Mouse (Mus musculus) forebrain, embryonic 14.5 days (tissue): ENCODE measurements around the gene Pphln1. TPM values are rescaled to one million over a fixed set of nuclear protein-coding genes. Genes with fewer than 3 reads are reported as not detected.

Source experiments
- ATAC-seq: fragments of 200-750 bp; cut with Nextera tagmentation; 2 replicates; pipeline ENCODE4 v1.8.0; 2017; ENCODE audit warnings: mild to moderate bottlenecking, moderate library complexity
- DNase-seq: peaks from one replicate; pipeline ENCODE4 v3.0.0-alpha.2; 2015; ENCODE audit warnings: low spot score
- H3K27ac ChIP-seq: fragments of 300-500 bp; sonication (generic); 2 replicates; pipeline ENCODE4 v1.5.1; 2014; ENCODE audit warnings: low read depth, mild to moderate bottlenecking, control low read depth, low read length, moderate library complexity
- H3K27me3 ChIP-seq: fragments of 300-500 bp; sonication (generic); replicated peaks from 2 replicates; pipeline ENCODE4 v1.6.1; 2014; ENCODE audit warnings: low read length, control low read depth, mixed read lengths; ENCODE audit not compliant: control insufficient read depth, insufficient read depth
- H3K36me3 ChIP-seq: fragments of 300-500 bp; sonication (generic); 2 replicates; pipeline ENCODE4 v1.6.1; 2014; ENCODE audit warnings: low read length, control low read depth; ENCODE audit not compliant: control insufficient read depth, insufficient read depth
- H3K4me1 ChIP-seq: fragments of 300-500 bp; sonication (generic); 2 replicates; pipeline ENCODE4 v1.6.1; 2014; ENCODE audit warnings: antibody characterized with exemption, low read length, control low read depth; ENCODE audit not compliant: control insufficient read depth, insufficient read depth
- H3K4me2 ChIP-seq: fragments of 300-500 bp; sonication (generic); 2 replicates; pipeline ENCODE4 v1.6.1; 2014; ENCODE audit warnings: mild to moderate bottlenecking, control low read depth, low read length
- H3K4me3 ChIP-seq: fragments of 300-500 bp; sonication (generic); 2 replicates; pipeline ENCODE4 v1.5.1; 2014; ENCODE audit warnings: low read depth, low read length, control low read depth
- H3K9ac ChIP-seq: fragments of 300-500 bp; sonication (generic); 2 replicates; pipeline ENCODE4 v1.6.1; 2014; ENCODE audit warnings: mild to moderate bottlenecking, low read length, control low read depth, moderate library complexity
- H3K9me3 ChIP-seq: fragments of 300-500 bp; sonication (generic); replicated peaks from 2 replicates; pipeline ENCODE4 v1.6.1; 2016; ENCODE audit warnings: low read length, control low read depth, mixed read lengths; ENCODE audit not compliant: control insufficient read depth
- WGBS: fragments of 180-500 bp; shearing (Covaris S2); extraction: QIAGEN DNeasy Blood & Tissue Kit; methylation state at CpG from one replicate; pipeline ENCODE4 v1.1.7; 2014; 5-methylcytosine and 5-hydroxymethylcytosine counted together
- polyA plus RNA-seq: library from polyadenylated mRNA; unstranded; fragments of >200 nt; fragmentation: Nextera tagmentation; extraction: Ambion mirVana; gene quantifications from 2 replicates; pipeline ENCODE4 v1.2.1, GENCODE M21; 2014

Gene Pphln1
- polyA plus RNA-seq, 1 experiment from 2014 or later, result 29.3 TPM

GRCm38 (mm10) chr15:93381337-93381736 is 16.8 kb upstream of the Pphln1 start:
- H3K4me1 ChIP-seq, result no peaks in the 10 kb centered on the region
- 74% methylated on average over 5 of the region's 5 CpGs for WGBS
- no peak overlapping the region for H3K27ac ChIP-seq
- H3K4me3 ChIP-seq, result no peak overlapping the region
- H3K27me3 ChIP-seq, result no peaks in the 10 kb centered on the region
- no peak overlapping the region for H3K4me2 ChIP-seq
- no peaks in the 10 kb centered on the region for H3K9me3 ChIP-seq
- H3K9ac ChIP-seq, result no peak overlapping the region
- H3K36me3 ChIP-seq, result peaks cover 14% of the 10 kb centered on the region
- ATAC-seq (no peak), DNase-seq (no peak)

GRCm38 (mm10) chr15:93397269-93397668 is 881 bp upstream of the Pphln1 start:
- ATAC-seq (0 out of 2 replicates have a peak, but pooled peaks have one; percentile 10), DNase-seq (peak; percentile 7)
- Histone ChIP-seq H3K4me3 (peak overlapping the region; percentile 95), H3K4me2 (peak overlapping the region; percentile 78), H3K27me3 (no peaks in the 10 kb centered on the region), H3K36me3 (peaks cover 26% of the 10 kb centered on the region), H3K4me1 (peaks cover 18% of the 10 kb centered on the region), H3K9me3 (no peaks in the 10 kb centered on the region), H3K9ac (peak overlapping the region; percentile 95), H3K27ac (no peak overlapping the region)
- 0% methylated on average over 11 of the region's 11 CpGs for WGBS

- Histone ChIP-seq H3K4me3 (peak overlapping the region; percentile 95), H3K4me2 (peak overlapping the region; percentile 78), H3K36me3 (peaks cover 11% of the 10 kb centered on the region), H3K27ac (peak overlapping the region; percentile 82), H3K9me3 (no peaks in the 10 kb centered on the region), H3K4me1 (peaks cover 18% of the 10 kb centered on the region), H3K27me3 (no peaks in the 10 kb centered on the region), H3K9ac (peak overlapping the region; percentile 95)
- peak; percentile 5 for DNase-seq
- under 1% methylated on average over 36 of the region's 36 CpGs for WGBS
- peak; percentile 6; the same call in 1 of the 2 replicates for ATAC-seq
Observed at GRCm38 (mm10) chr15:93398699-93399540, 770 bp downstream of the Pphln1 start.

GRCm38 (mm10) chr15:93401446-93401845 is 3.3 kb downstream of the Pphln1 start:
- Histone ChIP-seq H3K9me3 (no peaks in the 10 kb centered on the region), H3K4me1 (peaks cover 18% of the 10 kb centered on the region), H3K4me2 (no peak overlapping the region), H3K4me3 (no peak overlapping the region), H3K36me3 (no peaks in the 10 kb centered on the region), H3K27me3 (no peaks in the 10 kb centered on the region), H3K9ac (no peak overlapping the region), H3K27ac (no peak overlapping the region)
- no peak for ATAC-seq
- no peak for DNase-seq
- WGBS, result 81% methylated on average over 4 of the region's 4 CpGs

GRCm38 (mm10) chr15:93402730-93403129 is 4.6 kb downstream of the Pphln1 start:
- Histone ChIP-seq H3K4me2 (no peak overlapping the region), H3K27me3 (no peaks in the 10 kb centered on the region), H3K27ac (no peak overlapping the region), H3K4me1 (peaks cover 10% of the 10 kb centered on the region), H3K9me3 (no peaks in the 10 kb centered on the region), H3K4me3 (no peak overlapping the region), H3K36me3 (no peaks in the 10 kb centered on the region), H3K9ac (no peak overlapping the region)
- ATAC-seq (no peak), DNase-seq (no peak)
- WGBS, result 98% methylated on average over 2 of the region's 2 CpGs

GRCm38 (mm10) chr15:93404849-93405248 is 6.7 kb downstream of the Pphln1 start:
- H3K9ac ChIP-seq, result no peak overlapping the region
- H3K27me3 ChIP-seq, result no peaks in the 10 kb centered on the region
- H3K9me3 ChIP-seq, result no peaks in the 10 kb centered on the region
- H3K27ac ChIP-seq, result no peak overlapping the region
- peaks cover 2% of the 10 kb centered on the region for H3K4me1 ChIP-seq
- no peaks in the 10 kb centered on the region for H3K36me3 ChIP-seq
- DNase-seq (no peak), ATAC-seq (no peak)
- H3K4me3 ChIP-seq, result no peak overlapping the region
- H3K4me2 ChIP-seq, result no peak overlapping the region

GRCm38 (mm10) chr15:93405446-93405986 is 7.4 kb downstream of the Pphln1 start:
- Histone ChIP-seq H3K27me3 (no peaks in the 10 kb centered on the region), H3K27ac (no peak overlapping the region), H3K9me3 (no peaks in the 10 kb centered on the region), H3K4me1 (no peaks in the 10 kb centered on the region), H3K9ac (no peak overlapping the region), H3K36me3 (no peaks in the 10 kb centered on the region; the same call in 1 of the 2 replicates), H3K4me3 (no peak overlapping the region), H3K4me2 (no peak overlapping the region)
- ATAC-seq (no peak), DNase-seq (no peak)
- WGBS, result 94% methylated on average over 7 of the region's 7 CpGs

GRCm38 (mm10) chr15:93406492-93406891 is 8.3 kb downstream of the Pphln1 start:
- Histone ChIP-seq H3K36me3 (peaks cover 6% of the 10 kb centered on the region), H3K27ac (no peak overlapping the region), H3K9ac (no peak overlapping the region), H3K4me3 (no peak overlapping the region), H3K4me2 (no peak overlapping the region), H3K4me1 (no peaks in the 10 kb centered on the region), H3K9me3 (no peaks in the 10 kb centered on the region), H3K27me3 (no peaks in the 10 kb centered on the region)
- ATAC-seq (no peak), DNase-seq (no peak)
- 96% methylated on average over 5 of the region's 5 CpGs for WGBS

- DNase-seq (no peak), ATAC-seq (no peak)
- Histone ChIP-seq H3K27ac (no peak overlapping the region), H3K36me3 (peaks cover 18% of the 10 kb centered on the region), H3K27me3 (no peaks in the 10 kb centered on the region), H3K9ac (no peak overlapping the region), H3K9me3 (no peaks in the 10 kb centered on the region), H3K4me3 (no peak overlapping the region), H3K4me1 (no peaks in the 10 kb centered on the region), H3K4me2 (no peak overlapping the region)
- WGBS, result 94% methylated on average over 3 of the region's 3 CpGs
Observed at GRCm38 (mm10) chr15:93412445-93412844, 14.3 kb downstream of the Pphln1 start.
